Mouse (Mus musculus) spleen, adult 18-20 months (tissue): Measurements from ENCODE around the gene Gm1043.

Experiments
- DNase-seq, 2 experiments: peaks; one replicate each; pipeline ENCODE4 v3.0.0; 2022; ENCODE audit warnings: mixed read lengths in 2 of 2

The Gm1043 gene

DNA sequence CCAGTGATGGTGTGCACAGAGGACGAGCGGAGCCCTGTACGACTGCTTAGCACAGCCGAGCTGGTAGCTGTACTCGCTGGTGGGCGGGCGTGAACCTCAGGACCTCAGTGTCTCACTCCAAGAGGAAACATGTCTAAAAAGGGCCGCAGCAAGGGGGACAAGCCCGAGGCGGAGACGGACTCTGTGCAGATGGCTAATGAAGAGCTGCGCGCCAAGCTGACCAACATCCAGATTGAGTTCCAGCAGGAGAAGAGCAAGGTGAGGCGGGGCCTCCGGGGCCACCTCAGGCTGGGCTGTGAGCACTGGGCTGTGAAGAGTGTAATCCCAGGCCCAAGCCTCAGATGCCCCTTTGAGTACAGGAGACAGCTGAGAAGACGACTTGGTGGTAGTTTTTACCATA, at the start of gene Gm1043:
TSS of gene Gm1043 (plus strand) at position 130 of the 400 bp plus-strand sequence.
- no peak for DNase-seq

DNA sequence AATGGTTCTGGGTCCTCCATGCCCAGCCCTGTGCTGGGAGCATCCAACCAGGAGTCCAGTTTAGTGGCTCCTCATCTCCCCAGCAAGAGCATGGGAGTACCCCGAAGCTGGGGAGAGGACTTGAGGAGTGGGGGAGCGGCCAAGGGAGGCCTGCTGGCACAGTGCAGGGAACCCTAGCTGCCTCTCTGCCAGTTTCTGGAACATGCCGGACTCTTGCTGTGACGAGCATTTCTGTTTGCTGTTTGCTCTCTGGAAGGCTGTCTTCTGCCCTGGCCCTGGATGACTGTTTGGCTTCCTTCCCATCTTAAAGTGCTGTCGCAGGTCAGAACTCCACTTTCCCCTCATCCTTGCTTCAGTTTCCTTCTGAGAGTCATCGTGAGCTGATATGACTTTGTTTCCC, 49.3 kb upstream of the Gm1043 start:
- no peak for DNase-seq

DNA sequence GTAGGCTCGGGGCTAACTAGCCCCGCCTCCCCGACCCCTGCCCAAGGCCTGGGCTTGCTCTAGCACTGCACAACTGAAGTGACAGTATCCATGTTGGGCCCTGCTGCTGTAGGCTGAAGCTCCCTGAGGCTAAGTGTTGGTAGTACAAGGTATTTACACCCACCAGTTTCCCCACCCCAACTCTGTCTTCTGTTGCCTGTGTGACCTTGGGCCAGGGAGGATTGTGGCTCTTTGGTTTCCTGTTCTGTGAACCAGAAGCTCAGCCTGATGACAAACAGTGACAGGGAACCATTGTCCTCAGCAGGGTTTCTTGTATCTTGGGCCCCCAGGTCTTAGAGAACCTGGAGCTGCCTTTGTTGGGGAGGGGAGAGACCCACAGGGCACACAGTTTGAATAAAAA, 48.3 kb upstream of the Gm1043 start:
- no peak for DNase-seq

DNA sequence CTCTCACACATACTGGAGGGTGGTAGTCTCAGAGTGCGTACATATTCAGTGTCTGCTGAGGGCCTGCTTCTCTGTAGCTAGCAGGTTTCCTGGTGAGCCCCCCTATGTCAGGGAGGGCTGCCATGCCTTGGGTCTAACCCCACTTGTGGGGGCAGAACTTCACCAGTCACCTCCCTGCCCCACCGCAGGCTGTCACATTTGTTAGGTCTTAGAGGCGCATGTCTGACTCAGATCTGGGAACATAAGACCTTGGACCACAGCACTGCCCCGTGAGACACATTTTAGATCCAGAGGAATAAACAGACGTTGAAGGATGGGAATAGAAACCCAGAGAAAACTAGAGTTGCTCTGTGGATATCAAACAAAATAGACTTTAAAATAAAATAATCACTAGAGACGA, 45.3 kb upstream of the Gm1043 start:
- DNase-seq: no peak

DNA sequence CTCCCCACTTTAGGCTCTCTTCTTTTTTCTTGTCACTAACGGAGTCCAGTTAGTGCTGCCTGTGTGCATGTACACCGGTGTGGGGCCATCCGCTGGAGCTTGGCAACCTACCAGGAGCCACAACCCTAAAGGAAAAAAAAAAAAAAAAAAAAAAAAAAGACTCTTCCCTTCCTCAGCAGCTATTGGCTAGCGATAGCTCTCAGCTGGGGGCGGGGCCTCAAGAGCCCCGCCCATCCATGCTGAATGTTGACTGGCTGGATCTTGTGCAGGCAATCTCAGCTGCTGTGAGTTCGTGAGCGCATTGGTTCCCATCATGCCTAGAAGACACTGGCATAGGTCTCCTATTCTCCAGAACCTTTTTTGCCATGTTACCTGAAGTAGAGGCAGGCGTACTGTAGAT, 44.5 kb upstream of the Gm1043 start:
- no peak for DNase-seq

DNA sequence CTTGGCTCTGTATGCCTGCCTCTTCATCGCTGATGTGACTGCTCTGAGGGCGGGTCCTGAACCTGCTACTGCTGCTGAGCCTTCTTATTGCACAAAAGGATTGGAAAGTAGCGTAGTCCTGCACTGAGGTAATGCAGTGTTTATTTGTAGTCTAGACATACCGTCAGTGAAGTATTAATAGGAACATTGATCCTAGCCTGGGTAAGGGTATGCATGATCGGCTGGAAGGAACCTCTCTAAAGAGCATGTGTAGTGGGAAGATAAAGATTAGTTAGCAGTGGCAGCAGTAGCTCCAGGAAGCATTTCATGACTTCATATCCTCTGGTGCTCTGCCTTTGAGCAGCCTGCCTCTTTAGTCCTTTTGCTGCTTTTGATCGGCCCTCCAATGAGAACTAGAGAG, 43.5 kb upstream of the Gm1043 start:
- DNase-seq: no peak

DNA sequence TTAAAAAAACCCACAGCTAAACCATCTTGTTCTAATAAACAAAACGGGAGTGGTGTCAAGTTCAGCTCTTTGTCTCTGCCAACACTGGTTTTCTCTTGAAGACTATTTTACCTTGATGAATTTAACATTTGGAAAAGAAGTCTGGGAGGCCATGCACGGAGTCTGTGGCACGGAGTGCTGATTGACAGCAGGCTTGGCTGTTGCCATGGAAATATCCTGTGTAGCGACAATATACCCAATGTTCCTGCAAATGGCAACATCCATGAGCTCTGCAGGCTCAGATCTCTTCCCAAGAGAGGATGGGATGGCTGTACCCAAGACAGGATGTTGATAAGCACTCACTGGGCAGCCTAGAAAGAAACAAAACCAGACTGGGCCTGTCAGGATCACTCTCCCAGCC, 42.2 kb upstream of the Gm1043 start:
- no peak for DNase-seq

DNA sequence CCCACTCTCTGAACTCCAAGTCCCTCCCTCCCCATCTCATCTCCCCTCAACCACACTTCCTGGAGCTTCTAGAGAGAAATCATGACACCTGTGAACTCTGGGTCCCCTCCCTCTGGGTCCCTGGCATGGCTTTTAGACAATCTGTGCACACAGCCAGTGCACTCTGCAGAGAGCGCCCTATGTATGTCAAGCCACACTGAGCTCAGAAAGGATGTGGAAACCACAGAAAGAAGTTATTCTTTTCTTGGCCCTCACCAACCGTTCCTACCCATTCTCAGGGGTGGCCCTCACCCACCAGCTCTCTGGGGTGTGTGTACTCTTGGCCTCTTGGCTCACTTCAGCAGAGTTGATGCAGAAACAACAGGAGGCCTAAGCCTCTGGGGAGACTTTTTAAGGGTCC, 40.4 kb upstream of the Gm1043 start:
- peak; percentile 52 to 66 for DNase-seq

DNA sequence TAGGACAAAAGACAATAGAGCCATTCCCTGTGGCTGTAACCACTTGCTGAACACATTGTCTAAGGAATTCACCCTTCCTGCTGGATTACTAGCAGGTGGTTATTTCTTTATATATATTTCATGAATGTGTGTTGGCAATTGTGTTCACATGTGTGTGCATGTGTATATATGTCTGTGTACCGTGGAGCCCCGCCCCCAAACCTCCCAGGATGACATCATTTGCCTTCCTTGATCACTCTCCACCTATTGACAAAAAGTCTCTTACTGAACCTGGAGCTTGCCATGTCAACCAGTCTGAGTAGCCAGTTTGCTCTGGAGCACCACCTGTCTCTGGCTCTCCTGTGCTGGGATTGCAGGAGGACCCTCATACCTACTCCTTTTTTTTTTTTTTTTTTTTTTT, 39.6 kb upstream of the Gm1043 start:
- DNase-seq: no peak

DNA sequence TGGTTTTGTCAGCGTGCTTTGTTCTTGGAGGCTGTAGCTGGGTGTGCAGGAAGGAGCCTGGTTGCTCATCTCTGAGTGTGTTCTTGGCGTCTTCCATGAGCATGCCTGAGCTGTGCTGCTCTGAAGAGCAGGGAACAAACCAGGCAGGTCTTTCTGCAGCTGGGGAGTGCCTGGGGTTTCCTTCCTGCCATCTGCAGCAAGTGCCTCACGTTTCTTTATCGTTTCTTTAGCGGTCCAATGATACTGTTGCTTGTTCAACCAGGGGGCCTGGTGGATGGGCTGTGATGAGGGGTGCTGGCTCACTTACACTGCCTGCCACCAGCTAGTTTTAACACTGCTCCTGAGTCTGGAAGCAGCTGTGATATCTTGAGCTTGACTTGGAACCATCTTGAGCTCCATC, 38.4 kb upstream of the Gm1043 start:
- DNase-seq: no peak

DNA sequence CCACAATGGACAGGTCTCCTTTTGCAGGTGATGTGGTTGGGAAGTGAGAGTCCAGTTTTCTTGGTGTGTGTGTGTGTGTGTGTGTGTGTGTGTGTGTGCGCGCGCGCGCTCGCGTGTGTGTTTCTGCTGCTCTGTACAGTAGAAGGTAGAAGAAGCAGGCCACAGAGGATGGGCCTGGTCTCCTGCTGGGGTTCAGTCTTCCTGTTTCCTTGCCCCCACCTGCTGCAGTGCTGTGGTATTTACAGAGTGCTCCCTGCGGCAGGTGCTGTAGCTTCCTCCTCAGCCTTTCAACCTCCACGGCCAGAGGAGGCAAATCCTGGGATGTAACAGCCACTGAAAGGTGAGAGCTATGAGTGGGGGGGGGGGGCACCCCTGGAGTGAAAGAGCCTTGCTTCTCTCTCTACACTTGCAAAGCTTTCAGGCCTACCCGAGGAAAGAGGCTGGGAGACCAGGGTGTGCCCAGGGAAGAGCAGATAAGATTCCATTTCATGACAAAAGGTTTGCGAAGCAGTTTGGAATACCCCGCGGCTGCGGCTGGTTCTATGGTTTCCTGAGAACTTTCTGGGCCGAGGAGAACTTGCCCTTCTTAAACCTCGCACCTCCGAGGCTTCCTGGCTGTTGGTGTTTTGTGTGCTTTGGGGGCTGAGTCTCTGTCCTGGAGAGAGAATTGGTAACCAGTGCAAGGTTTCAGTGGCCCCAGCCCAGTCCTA, 37.8 kb upstream of the Gm1043 start:
- peak; percentile 52 to 56 for DNase-seq

DNA sequence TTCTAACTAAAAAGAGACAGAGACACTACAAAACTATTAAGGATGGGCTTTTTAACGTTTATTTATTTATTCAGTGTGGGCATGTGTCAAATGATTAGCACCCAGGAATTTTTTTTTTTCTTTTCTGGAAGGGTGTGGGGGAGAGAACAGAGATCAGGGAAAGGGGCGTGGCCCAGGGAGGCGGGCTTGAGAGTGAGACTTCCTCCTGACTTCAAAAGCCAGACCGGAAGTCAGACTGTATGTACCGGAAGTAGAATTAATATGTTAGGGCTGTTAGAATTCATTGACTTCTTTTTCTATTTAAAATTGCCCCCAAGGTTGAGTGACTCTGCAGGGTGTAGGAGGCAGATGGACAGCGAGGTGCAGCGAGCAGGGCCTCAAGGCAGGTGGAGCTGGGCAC, 37.2 kb upstream of the Gm1043 start:
- peak; percentile 58 to 71 for DNase-seq

DNA sequence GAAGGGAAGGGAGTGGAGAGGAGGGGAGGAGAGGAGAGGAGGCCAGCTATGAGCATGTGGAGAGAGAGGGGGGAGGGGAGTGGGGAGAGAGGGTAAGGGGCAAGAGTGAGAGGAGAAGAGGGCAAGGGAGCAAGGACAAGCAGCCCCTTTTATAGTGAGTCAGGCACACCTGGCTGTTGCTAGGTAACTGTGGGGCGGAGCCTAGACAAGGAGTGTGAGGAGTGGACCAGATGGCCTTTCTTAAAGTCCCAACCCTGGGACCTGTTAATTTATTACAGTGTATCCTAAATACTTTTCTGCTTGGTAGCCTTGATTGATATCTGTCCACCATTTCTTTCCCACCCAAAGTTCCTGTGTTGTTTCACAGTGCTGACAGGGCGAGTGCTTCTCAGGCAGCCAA, 36.1 kb upstream of the Gm1043 start:
- no peak for DNase-seq

DNA sequence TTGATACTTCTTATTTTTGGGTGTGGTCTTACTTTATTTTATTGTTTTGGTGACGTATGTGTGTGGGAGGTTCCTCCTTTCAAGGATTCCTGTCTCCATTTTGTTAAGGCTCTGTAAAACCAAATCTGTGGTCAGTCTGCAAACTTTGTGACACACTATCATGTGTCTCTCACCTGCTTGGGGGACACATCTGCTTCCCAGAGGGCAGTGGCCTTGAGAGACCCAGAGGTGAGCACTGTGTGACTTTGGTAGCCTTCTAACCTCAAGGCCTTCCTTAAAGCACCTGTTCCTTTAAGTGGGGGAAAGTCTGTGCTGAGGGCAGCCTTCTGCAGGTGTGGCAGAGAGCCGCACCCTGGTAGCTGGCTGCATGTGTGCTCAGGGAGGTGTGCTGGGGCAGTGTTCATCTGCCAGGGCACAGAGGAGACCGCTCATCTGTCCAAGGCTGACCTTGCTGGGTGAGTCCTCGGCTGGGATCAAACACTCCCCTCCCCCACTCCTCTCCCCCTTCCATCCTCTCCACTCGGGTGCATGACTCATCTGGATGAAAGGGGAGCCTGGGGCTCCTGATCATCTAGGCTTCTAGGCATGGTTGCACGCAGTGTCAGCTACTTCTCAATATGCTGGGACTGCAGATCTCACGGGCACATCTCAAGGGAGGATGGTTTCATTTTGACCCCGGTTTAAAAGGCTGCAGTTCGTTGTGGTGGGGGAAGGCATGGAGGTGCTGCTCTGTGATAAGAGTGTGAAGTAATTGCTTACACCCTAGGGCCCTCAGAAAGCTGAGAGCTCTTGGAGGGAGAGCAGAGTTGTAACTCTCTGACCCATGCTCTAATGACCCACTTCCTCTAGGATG, 34.4 kb upstream of the Gm1043 start:
- no peak for DNase-seq

DNA sequence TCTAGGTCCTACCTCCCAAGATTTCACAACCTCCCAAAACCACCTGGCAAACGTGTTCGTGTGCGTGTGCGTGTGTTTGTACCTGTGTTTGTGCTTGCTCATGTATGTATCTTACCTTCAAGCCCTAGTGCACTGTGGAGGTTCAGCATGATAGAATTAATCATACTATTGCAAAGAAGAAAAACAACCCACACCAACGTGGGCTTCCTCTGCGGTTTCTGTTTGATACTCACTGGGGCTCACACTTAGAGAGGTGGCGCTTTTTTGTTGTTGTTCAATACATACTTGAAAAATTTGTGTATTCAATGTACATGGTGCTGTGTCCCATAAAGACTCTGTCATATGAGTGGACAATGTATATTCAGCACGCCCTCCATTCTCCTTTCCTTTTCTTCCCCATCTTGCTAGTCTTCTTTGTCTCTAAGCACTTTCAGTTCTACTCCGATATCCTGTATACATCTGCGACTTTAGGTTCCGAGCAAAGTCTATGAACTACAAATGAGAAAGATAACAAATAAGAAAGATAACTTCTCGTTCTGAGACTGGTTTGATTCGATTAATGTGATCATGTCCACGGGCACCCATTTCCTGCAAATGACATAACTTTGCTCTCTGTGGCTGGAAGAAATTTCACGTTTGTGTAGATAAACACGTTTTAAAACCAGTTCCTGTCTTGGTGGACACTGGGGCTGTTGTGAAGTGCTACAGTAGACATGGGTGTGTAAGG, 33.6 kb upstream of the Gm1043 start:
- no peak for DNase-seq

DNA sequence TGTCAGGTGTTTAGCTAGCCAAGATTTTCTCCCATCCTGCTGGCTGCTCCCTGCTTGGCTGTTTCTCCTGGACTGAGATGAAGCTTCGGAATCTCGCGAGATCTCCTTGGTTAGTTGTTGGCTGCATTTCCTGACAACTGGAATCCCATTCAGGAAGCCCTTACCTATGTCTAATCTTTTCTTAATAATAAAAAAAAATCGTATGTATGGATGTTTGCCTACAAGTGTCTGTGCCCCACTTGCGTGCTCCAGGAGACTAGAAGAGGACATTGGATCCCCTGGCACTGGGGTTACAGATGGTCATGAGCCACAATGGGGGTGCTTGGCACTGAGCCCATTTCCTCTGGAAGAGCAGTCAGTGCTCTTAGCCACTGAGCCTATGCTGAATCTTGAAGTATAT, 32.3 kb upstream of the Gm1043 start:
- DNase-seq: no peak

DNA sequence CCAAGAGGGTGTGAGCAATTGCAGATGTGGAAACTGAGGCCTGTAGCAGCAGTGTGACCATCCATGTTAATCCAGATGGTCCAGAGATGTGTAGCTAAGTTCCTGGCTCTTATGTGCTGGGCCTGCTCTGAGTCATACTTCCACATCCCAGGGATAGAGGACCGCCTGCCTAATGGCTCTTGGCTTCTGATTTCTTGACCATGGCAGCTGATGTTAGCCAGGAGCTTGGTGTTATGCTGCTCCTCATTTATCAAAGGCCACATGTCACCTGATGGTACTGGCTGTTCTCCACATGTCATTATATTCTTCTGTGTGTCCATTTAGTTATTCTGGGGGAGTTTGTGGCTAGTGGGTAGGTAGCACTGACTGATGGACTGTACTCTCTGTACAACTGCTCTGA, 29.4 kb upstream of the Gm1043 start:
- no peak for DNase-seq

DNA sequence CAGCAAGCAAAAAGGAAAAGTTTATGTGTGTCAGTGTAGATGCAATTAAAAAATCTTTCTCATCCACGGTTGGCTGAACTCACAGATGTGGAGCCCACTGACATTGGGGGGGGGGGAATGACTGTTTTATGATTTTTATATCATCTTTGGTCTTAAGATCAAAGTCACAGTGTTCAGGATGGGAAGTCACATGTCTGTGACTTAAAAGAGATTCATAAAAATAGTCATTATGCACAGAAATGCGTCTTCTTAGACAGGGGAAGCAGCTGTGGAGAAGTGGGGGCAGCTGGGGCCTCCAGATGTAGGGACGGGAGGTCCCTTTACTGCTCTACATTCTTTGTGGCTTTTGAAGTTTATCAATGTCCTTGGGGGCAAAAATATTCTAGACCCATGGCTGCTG, 28.7 kb upstream of the Gm1043 start:
- DNase-seq: peak in 1 of 2 experiments; percentile 3

DNA sequence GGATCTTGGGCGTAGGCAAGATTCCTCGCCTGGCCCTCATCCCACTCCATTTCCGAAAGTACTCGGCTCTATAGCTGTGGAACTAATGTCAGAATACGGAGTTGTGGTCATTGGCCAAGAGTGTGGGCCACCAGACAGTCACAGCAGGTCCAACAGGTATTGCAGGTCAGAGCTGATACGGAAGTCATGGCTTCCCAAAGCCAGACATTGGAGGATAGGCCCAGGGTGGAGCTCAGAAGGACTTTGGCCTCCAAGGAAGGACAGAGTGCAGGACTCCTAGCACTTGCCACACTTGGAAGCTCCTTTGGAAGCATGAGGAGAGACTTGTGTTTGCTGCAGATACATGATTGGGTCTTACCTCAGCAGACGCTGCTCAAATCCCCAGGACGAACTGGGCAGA, 23.6 kb upstream of the Gm1043 start:
- DNase-seq: no peak

DNA sequence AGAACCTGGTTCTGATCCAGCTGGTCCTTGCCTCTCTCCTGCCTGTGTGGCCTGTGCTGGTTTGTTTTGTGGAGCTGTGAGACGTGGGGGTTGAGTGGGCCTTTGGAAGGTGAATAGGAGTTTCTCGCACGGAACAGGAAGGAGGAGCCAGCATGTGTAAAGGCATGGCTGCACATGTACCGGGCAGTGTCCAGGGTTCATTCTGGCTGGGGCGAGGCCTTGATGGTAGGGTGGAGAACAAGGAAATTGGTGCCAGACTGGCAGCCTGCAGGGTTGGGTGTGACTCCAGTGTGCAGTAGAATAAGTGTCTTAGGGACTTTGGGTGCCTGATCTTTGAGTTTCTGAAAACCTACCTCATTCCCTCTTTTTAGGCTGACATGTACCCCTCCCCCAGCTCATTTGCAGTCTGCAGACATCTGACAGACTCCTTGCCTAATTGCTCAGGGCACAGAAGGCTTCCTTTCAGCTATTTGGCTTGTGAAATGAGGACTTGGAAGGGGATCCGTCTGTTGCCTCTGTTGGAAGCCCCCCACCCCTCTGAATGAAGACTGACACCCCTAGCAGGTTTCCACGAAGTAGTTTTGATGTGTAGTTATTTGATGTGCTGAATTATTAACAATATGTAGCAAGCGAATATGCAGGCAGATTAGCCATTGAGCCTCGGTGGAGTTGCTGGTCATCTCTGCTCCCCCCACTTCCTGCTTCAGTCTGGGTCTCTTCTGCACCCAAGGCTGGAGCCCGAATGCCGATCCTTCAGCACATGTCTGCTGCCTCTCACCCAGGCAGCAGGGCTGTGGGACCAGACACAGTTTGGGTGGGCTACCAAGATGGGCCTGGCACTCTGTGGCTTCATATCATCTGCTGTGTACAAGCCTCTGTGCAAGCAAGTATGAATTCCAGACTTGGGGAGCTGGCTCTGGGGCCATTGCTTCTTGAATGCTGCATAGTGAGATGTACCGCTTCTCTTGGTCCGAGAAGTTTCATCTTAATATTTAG, 20.4 kb upstream of the Gm1043 start:
- no peak for DNase-seq

DNA sequence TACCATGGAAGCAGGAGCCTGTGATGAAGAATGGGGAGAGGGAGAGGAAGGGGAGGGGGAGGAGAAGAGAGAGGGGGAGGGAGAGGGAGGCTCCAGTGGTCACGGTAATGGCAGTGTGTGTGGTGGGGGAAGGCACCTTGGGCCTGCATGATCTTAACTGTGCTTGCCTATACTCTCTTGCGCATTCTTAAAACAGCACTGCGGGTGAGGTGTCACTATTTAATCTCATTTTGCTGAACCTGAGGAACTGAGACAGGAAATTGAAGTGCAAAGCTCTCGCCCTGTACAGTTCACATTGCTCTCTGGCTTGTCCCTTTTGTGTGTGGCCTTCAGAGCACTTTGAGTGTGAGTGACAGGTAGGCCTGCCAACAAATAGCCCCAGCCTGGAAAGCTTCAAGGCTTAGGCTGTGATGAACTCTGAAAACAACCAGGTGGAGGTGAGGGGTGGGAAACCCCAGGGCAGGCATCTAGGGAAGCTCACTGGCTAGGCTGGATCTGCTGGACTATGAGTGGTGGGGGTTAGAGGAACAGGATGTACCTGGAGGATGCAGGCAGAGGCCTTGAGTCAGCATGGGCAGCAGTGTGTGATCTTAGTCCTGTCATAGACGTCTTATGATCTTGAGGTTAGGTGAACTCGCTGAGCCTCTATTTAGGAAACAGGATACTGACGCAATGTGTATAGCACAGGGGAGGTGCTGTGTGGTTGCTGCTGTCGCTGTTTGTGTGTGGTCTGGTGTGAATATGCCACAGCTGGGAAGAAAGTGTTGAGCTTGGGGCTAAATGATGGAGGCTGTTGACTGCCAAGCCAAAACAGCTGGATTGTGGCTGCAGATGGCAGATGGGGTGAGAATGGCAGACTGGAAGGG, 18.2 kb upstream of the Gm1043 start:
- DNase-seq: peak in 1 of 2 experiments; percentile 36
